Mouse (Mus musculus): ENCODE data around the gene Lrmda.

Gene Lrmda

DNA sequence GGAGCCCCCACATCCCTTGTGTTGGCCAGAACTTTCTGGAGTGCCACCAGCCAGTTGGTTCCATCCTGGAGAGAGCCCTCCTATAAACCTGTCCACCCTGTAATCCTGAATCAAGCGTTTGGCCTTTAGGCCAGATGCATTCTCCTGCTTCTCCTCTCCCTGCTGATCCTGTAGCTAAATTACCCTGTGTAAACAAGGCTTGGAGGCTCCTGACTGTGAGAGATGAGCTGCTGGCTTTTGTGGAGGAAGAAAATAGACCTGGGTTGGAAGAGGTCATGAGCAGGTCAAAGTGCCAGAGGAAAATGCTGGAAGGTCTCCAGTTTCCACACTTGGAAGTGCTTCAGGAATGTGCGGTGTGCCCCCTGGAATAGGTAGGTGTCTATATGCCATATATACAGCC, 135.5 kb downstream of the Lrmda start:
- DNase-seq (ENCODE audit: low spot score in 2 of 2): no peak

DNA sequence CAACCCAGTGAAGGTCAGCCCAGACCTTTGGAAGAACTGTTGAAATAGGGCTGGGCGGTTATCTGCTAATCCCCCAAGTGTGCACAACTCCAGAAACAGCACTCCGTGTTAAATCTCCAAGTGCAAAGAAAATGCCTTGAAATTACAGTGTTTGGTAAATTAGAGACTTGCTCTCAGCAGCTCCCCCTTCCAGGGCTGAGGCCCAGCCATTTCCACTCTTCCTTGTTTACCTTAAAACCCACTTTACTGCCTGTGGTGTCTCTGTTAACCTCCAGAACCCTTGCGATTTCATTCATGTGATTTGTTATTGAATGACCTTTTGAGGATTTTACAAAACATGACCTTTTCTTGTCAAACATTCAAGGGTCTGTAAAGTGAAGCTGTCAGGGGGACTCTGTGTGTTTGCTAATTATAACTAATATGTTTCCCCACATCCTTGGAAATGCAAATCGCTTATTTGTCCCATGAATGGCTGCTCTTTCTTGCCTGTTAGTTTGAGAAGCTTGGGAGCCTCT, 136.1 kb downstream of the Lrmda start:
- DNase-seq (ENCODE audit: low spot score in 2 of 2): no peak

DNA sequence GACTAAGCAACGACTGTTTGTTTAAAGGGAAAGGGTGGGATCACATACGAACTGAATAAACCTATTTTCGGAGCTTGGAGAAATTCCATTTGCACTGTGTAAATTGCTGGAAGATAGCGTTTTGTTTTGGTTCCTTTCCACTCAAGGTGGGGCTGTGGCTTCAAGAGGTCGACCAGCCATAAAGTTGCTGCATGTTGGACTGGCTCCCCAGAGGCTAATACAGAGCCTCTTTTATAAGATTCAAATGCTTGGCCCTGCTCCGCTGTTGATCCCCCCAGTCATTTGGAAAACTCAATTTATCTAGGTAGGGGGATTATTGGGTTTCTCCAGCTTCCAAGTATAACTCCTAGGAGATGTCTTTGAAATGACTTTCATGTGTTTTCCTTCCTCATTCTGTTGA, 137.5 kb downstream of the Lrmda start:
- no peak for DNase-seq (ENCODE audit: low spot score in 2 of 2)

DNA sequence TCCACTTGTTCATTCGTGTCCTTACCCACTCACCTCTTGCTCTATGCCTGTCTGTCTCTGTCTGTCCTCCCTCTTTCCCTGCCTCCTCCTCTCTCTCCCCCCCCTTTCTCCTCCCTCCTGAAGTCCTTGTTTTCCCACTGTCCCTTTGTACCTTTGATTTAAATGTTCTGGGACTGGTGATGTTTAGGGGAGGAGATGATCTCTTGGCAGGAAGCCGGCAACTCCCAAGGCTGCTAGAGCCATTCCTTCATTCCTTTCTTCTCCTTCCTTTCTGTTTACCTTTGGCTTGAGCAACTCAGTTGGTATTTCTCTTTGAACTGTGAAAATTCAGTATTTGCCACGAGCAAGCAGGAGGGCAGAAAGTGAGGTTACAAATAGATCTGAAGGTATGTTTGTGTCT, 141.9 kb downstream of the Lrmda start:
- DNase-seq (ENCODE audit: low spot score in 2 of 2): no peak

DNA sequence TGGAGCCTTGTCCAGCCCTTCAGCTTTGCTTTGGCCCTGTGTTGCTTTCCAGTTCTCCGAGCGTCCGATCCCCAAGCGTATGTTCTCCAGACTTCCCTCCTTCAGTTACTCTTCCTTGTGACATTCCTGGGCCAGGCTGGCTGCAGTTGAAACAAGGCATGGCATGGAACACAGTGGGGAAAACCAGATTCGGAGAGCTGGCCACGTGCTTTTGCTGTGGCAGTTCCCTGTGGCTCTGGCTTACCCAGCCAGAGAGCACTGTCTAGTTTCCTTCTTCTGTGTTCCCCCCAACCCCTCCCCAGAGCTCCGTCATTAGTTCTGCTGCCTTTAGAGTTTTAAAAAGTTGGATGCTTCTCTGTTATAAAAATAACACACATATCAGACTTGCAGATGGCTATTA, 147.8 kb downstream of the Lrmda start:
- DNase-seq (ENCODE audit: low spot score in 2 of 2): no peak

DNA sequence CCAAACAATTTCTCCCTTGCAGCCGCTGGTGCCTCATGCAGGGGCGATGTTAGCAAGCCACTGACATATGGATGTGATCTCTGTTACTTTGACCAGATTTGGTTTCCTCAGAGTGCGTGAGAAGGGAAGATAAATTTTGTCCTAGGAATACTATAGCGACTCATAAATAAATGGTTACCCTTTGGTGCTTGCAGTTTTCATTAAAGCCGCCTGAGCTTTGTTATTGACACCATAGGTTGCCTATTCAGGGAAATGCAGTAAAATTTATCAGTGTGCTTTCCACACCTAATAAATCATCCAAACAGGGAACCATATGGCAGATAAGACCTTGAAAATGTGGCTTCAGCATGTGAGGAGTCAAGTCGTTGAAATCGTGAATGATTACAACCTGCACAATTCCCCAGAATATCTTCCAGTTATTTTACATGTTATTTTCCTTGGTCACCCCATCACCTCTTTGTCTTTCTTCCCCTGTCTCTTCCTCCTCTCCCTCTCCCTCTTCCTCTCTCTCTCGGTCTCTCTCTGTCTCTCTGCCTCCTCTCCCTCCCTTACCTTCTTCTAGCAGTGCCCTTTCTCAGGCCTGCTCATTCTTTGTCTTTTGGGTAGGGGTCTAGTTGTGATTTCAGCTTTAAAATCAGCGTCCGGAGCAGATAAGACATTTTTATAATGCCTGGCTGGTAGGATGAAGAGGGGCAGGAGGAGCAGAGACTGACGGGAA, 148.7 kb downstream of the Lrmda start:
- no peak for DNase-seq (ENCODE audit: low spot score in 2 of 2)

DNA sequence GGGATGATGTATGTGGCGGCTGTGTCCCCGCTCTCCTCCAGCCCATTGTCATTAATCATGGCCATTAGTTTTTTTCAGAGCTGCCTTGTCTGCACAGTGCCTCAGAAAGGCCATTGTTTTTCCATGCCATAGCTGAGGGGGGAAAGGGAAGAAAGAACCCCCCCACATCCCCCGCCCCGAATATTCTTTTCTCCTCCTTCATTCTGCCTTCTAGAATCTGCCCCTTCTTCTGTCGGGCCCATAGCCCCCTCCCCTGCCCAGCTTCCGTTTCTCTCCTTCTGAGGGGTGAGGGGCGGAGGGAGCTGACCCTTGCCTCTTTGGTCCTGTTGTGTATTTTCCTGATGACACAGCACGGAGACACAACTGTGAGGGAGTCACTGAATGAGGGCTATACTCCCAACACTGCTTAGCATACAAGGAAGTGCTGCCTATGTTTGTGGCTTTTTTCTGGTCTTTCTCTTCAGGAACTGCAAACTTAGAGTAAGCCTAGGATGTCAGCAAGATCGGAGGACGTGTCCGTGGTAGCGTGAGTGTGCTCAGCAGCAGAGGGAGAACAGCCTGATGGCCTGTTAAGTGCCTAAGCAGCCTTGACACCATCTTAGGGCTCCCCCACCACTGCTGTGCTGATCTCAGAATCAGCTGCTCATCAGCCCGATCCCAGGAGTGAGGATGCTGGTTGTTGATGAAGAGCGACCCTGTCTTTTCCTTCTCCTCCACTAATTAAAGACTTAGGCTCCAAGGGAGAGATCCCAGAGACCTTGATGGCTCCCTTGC, 149.5 kb downstream of the Lrmda start:
- no peak for DNase-seq (ENCODE audit: low spot score in 2 of 2)

DNA sequence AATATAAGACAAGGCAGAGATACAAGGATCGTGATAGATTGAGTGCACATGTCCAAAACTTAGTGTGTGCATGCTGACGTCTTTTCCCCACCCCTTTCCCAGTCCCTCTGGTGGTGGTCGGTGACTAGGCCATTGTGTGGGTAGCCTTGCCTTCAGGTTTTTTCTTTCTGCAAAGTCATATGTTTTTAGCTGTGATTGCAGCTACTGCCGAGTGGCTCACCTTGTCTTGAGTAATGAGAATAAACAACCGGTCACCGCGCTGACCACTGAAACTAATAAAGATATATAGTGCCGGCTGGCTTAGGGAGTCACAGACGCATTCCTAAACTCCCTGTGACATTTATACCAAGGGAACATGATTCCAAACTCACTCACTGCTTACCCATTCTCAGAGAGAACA, 155.2 kb downstream of the Lrmda start:
- DNase-seq (ENCODE audit: low spot score in 2 of 2): no peak

DNA sequence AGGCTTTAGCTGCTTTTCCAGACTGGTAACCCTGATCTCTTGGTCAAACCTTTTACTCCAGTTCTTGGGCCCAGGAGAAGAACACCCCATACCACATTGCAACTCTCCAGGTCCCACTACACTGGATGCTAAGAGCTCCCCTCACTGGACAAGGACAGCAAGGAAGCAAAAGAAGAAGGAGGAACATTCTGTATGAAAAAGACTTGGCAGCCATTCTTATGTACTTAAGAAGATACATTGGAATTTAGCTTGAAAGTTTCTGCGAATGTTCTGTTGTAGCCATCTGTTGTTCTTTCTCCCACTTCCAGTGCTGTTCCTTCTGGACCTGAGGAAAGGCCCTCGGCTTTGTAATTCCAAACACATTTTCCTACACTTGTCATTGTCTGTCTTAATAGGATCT, 160.2 kb downstream of the Lrmda start:
- no peak for DNase-seq (ENCODE audit: low spot score in 2 of 2)

DNA sequence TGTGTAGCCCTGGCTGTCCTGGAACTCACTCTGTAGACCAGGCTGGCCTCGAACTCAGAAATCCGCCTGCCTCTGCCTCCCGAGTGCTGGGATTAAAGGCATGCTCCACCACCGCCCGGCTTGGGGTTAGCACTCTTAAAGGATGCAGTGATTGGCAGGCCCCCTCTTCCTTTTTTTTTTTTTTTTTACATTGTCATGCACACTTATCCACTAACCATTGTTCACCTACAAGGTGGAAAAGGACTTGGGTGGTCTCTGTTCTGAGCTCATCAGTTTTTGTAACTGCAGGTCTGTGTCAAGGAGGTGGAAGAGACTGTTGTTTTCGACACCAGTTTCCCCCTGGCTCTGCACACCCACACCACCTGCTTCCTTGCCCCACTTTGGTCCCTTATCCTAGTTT, 162.0 kb downstream of the Lrmda start:
- DNase-seq (ENCODE audit: low spot score in 2 of 2): no peak

DNA sequence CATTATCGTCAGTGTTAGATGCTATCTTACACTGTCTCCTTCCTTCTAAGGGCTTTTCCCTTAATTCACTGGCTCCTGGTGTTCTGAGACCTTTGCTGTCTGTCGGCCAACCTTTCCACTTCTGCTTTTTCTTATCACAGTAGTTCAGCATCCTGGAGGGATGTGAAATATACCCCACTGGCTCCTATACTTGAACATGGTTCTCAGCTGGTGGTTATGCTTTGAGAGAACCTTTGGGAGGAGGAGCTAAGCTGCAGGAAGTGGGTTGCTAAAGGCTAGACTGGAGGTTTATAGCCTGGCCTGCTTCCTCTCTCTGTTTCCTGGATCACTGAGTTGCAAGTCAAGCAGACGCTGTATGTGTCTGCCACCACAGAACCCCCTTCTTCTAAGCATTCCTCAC, 163.7 kb downstream of the Lrmda start:
- DNase-seq (ENCODE audit: low spot score in 2 of 2): peak in 1 of 2 experiments; percentile 13

DNA sequence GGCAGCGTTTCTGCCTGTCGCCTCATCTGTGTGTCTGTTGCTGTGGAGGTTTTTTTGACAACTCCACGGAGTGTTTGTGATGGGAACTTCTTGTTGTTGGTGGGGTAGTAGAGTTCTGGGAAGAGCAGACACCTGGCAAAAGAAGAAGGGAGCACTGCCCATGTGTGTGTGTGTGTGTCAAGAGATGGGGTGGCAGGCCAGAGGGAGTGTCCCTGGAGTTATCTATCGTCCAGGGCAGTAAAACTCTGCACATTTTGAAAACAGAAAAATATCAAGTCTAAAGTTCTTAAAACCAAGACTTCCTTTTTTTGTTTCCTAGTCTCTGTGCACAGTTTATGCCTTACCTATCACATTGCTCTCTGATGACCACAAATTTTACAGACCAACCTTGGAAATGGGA, 165.9 kb downstream of the Lrmda start:
- no peak for DNase-seq (ENCODE audit: low spot score in 2 of 2)

DNA sequence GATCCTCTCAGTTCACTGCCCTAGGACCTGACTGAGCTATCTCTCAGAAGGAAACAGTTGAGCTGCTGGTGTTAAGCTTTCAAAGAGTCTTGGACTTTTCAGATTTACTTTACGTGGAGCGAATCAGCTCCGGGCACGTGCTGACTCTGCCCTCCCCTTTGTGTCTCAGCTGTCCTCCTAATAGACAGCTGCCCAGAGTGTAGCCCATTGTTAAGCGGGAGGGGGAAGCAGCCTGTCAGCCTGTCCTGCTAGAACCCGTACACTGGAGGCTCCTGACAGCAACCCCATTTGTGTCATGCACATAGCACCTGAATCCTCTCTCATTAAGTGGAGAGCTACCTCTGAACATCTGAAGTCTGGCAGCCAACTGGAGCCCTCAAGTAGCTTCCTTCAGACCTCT, 170.6 kb downstream of the Lrmda start:
- DNase-seq (ENCODE audit: low spot score in 2 of 2): no peak

DNA sequence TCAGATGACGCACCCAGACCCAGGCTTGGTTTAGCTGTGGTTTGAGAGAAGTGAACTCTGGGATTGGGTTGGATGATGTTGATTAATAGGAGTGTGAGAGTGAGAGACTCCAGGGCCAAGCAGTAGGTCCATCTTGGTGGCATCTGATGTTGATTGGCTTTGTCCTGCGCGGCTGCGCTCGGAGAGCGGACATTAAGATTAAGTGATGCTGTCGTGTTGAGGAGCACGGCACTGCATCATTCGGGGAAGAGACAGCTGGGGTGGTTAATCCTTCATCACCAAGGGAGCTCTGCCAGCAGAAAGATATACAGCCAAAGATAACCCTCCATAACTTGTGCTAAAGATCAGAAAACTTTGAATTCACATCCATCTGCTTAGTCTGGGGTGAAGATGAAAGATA, 172.7 kb downstream of the Lrmda start:
- DNase-seq (ENCODE audit: low spot score in 2 of 2): no peak

DNA sequence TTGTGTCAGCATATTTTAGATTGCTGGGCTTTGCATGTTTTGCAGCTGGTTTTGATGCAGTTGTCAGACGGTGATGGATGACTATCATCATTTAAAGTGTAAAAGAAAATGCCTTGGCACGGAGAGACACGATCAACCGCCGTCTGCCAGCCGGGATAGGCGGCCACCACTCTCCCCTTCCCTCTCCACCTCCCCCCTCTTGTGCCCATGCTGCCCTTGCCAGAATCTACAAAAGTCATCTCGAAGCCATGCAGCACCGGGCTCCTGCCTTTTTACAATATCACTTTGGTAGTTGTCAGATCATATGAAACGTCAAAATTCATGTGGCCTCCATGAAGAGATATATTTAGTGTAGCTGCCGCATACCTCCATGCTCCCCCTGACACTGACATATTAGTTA, 178.5 kb downstream of the Lrmda start:
- no peak for DNase-seq (ENCODE audit: low spot score in 2 of 2)

DNA sequence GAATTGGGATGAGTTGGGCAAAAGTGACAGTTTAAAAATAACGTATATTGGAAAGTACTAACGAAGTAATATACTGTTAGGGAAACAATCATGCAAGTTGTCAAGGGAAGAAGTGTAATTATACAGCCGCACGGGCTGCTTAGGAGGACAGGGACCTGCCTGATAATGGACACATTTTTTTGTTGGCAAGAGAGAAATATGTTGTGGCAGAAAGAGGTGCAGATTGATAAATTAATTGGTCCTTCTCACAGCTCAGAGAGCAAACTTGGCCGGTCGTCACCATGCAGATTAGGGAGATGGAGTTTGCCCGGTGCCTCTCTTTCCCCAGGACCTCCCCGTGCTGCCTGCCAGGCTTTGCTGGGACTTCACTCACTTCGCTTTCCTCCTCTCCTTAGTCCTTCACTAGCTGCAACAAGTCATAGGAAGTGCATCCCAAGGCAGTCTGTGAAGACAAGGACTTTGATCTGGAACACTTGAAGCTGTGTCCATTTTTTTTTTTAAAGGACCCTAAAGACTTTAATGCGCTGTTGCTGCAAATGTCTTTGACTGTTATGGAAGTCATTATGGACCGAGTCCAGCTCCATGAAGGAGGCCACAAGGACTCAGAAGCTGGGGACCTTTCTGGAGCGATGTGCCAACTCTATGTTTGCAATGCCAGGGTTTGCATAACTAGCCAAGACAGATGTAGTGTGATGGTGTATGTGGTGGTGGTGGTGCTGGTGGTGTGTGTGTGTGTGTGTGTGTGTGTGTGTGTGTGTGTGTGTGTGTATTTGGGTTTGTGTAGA, 179.3 kb downstream of the Lrmda start:
- no peak for DNase-seq (ENCODE audit: low spot score in 2 of 2)

DNA sequence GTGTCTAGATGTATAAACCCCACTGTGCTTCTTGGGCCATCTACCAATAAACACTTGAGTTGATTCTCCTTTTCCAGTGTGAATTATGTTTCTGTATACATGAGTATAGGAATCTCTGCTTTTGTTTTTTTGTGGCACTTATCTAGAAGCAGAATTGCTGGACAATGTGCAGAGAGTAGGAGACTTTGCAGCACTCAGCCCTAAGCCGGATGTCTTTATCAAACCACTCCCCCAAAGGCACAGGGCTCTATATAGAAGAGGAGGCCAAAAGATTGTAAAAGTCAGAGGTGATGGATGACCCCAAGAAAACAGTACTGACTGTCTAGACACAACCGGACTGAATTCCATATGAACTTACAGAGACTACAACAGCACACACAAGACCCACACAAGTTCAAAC, 182.2 kb downstream of the Lrmda start:
- DNase-seq (ENCODE audit: low spot score in 2 of 2): no peak

DNA sequence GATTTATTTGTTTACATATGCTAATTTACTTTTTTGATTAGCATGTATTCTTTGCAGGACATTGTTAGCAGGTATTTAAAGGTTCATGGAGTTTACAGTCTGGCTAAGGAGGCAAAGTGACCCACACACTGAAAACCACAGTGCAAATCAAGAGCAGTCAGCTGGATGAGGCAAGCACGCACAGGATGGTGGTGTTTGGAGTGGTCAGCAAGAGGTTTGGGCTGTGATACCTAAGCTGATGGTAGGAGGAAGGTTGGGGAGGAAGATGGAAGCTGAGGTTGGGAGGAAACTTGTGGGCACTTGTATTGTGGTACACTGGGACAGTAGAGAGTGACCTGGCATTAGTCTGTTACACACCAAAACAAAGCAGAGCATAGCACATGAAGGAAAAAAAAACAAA, 191.1 kb downstream of the Lrmda start:
- no peak for DNase-seq (ENCODE audit: low spot score in 2 of 2)

DNA sequence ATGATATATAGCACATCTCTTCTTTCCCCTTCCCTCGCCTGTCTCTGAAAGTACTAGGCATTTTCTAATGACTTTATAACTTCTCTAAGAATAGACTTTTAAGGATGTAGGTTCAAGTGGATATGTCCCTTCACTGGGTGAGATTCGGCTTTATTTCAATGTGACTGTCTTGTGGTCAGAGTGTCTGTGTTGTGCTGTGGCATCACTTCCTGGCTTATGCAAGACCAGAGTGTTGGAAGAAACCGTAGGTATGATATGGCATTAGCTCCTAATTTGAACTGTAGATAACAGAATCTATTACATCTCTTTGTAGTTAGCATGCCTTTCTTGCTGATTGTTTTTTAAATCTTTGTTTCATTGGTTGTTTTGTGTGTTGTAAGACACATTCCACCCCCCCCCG, 198.7 kb downstream of the Lrmda start:
- no peak for DNase-seq (ENCODE audit: low spot score in 2 of 2)

DNA sequence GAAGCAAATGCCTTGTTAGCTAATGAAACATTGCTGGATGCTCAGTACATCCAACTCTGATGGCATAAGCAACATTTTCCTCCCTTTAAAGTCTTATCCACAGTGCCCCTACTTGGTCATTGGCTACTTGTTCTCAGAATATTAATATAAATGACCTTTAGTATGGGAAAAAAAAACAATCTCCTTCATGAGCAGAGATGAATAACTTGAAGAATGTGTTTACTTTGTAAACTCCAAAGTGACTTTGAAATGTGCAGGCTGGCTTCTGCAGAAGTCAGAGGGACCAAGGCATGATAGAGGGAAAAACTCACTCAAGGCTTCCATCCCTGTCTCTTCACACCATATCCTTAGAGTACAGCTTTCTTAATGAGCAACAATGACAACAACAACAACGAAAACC, 202.5 kb downstream of the Lrmda start:
- no peak for DNase-seq (ENCODE audit: low spot score in 2 of 2)

DNA sequence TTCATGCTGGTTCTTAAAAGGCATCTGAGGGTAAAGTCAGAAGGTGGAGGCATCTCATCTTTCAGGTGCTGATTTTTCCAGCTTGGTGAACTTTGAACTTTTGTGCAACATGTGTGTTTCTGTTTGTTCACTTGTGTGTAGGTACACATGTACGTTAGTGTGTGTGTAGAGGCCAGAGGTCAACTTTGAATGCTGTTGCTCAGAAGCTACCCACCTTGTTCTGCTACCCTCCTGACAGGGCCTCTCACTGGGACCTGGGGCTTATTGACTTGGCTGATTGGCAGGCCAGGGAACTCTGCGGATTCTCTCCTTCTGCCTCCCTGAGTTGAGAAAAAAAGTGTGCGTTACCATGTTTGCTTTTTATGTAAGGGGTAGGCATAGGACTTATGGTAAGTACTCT, 203.1 kb downstream of the Lrmda start:
- DNase-seq (ENCODE audit: low spot score in 2 of 2): no peak

DNA sequence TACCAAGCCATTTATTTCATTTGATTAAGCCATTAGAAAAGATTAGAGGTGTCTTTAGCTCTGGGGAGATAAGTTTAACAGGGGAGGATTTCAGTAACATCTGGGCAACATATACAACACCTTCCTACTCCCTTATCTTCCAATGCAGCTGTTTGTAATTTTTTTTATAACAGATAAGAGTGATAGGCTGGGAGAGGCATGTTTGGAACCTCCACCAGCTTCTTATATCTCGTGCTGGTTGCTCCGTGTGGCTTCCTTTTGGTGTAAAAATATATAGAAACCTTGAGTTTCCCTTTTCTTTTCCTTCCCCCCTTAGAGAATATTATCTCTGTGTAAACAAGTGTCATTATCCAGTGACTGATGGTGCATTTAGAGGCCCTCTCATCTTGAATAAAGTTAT, 206.7 kb downstream of the Lrmda start:
- no peak for DNase-seq (ENCODE audit: low spot score in 2 of 2)
